Mouse (Mus musculus) hindbrain, embryonic 16.5 days (tissue): ENCODE measurements around the gene Slc4a1. TPM values are rescaled to one million over a fixed set of nuclear protein-coding genes. Genes with fewer than 3 reads are reported as not detected.
"Not testable (repeated sequence)": the region's sequence is repeated elsewhere in the genome, so short reads cannot be mapped to it uniquely, and the experiment has no call there.

Experiments
- ATAC-seq: fragments of 200-750 bp; cut with Nextera tagmentation; 2 replicates; pipeline ENCODE4 v1.8.0; 2017; ENCODE audit warnings: moderate TSS enrichment, moderate library complexity
- H3K27ac ChIP-seq: fragments of 300-500 bp; sonication (generic); 2 replicates; pipeline ENCODE4 v1.5.1; 2014; ENCODE audit warnings: low read depth, mild to moderate bottlenecking, control low read depth, low read length, moderate library complexity
- H3K27me3 ChIP-seq: fragments of 300-500 bp; sonication (generic); replicated peaks from 2 replicates; pipeline ENCODE4 v1.6.1; 2014; ENCODE audit warnings: low read length; ENCODE audit not compliant: control insufficient read depth, insufficient read depth
- H3K36me3 ChIP-seq: fragments of 300-500 bp; sonication (generic); 2 replicates; pipeline ENCODE4 v1.6.1; 2014; ENCODE audit warnings: mild to moderate bottlenecking, low read length, moderate library complexity, mixed read lengths; ENCODE audit not compliant: control insufficient read depth, insufficient read depth
- H3K4me1 ChIP-seq: fragments of 300-500 bp; sonication (generic); 2 replicates; pipeline ENCODE4 v1.6.1; 2014; ENCODE audit warnings: low read depth, low read length; ENCODE audit not compliant: control insufficient read depth, insufficient read depth
- H3K4me2 ChIP-seq: fragments of 300-500 bp; sonication (generic); 2 replicates; pipeline ENCODE4 v1.6.1; 2014; ENCODE audit warnings: mild to moderate bottlenecking, low read length, control low read depth, moderate library complexity
- H3K4me3 ChIP-seq: fragments of 300-500 bp; sonication (generic); 2 replicates; pipeline ENCODE4 v1.5.1; 2014; ENCODE audit warnings: mild to moderate bottlenecking, low read length, control low read depth, moderate library complexity
- H3K9ac ChIP-seq: fragments of 300-500 bp; sonication (generic); 2 replicates; pipeline ENCODE4 v1.6.1; 2014; ENCODE audit warnings: low read depth, mild to moderate bottlenecking, control low read depth, low read length, moderate library complexity
- H3K9me3 ChIP-seq: fragments of 300-500 bp; sonication (generic); 2 replicates; pipeline ENCODE4 v1.6.1; 2014; ENCODE audit warnings: mild to moderate bottlenecking, low read length, moderate library complexity; ENCODE audit not compliant: control insufficient read depth
- WGBS: fragments of 180-500 bp; shearing (Covaris S2); extraction: QIAGEN DNeasy Blood & Tissue Kit; methylation state at CpG from one replicate; pipeline ENCODE4 v1.1.7; 2014; 5-methylcytosine and 5-hydroxymethylcytosine counted together
- polyA plus RNA-seq: library from polyadenylated mRNA; unstranded; fragments of >200 nt; fragmentation: Nextera tagmentation; extraction: Ambion mirVana; gene quantifications from 2 replicates; pipeline ENCODE4 v1.2.1, GENCODE M21; 2015

The Slc4a1 gene
- polyA plus RNA-seq: 1.4 and 3.2 TPM in 2 replicates

GRCm38 (mm10) chr11:102366103-102366502 is at the start of gene Slc4a1:
TSS of gene Slc4a1 (minus strand) at chr11:102366203.
- H3K27me3 ChIP-seq, H3K9ac ChIP-seq, H3K4me3 ChIP-seq, H3K4me1 ChIP-seq, H3K27ac ChIP-seq, H3K4me2 ChIP-seq, H3K9me3 ChIP-seq, H3K36me3 ChIP-seq, ATAC-seq: not testable (repeated sequence)
- 88% methylated on average over 8 of the region's 8 CpGs for WGBS

GRCm38 (mm10) chr11:102415034-102415802 is 49.2 kb upstream of the Slc4a1 start:
- ATAC-seq: no peak
- no peaks in the 10 kb centered on the region for H3K27me3 ChIP-seq
- no peak overlapping the region for H3K27ac ChIP-seq
- no peaks in the 10 kb centered on the region for H3K36me3 ChIP-seq
- H3K9ac ChIP-seq: no peak overlapping the region
- 0 out of 2 replicates have a peak, but pooled peaks cover 2% of the 10 kb centered on the region for H3K9me3 ChIP-seq
- H3K4me3 ChIP-seq: no peak overlapping the region
- no peaks in the 10 kb centered on the region for H3K4me1 ChIP-seq
- WGBS: 72% methylated on average over 10 of the region's 10 CpGs
- H3K4me2 ChIP-seq: no peak overlapping the region

- H3K36me3 ChIP-seq: no peaks in the 10 kb centered on the region
- H3K9me3 ChIP-seq: no peaks in the 10 kb centered on the region
- no peaks in the 10 kb centered on the region for H3K27me3 ChIP-seq
- no peak overlapping the region for H3K4me3 ChIP-seq
- H3K4me1 ChIP-seq: 0 out of 2 replicates have a peak, but pooled peaks cover 2% of the 10 kb centered on the region
- H3K4me2 ChIP-seq: no peak overlapping the region
- WGBS: 67% methylated on average over 8 of the region's 8 CpGs
- H3K9ac ChIP-seq: no peak overlapping the region
- ATAC-seq: no peak
- H3K27ac ChIP-seq: no peak overlapping the region
Observed at GRCm38 (mm10) chr11:102413059-102413458, 47.1 kb upstream of the Slc4a1 start.

GRCm38 (mm10) chr11:102411704-102412103 is 45.7 kb upstream of the Slc4a1 start:
- WGBS: 6% methylated on average over 11 of the region's 11 CpGs

GRCm38 (mm10) chr11:102411061-102411460 is 45.1 kb upstream of the Slc4a1 start:
- H3K4me2 ChIP-seq: no peak overlapping the region
- H3K9me3 ChIP-seq: no peaks in the 10 kb centered on the region
- no peak overlapping the region for H3K27ac ChIP-seq
- H3K27me3 ChIP-seq: no peaks in the 10 kb centered on the region
- 80% methylated on average over 3 of the region's 3 CpGs for WGBS
- ATAC-seq: no peak
- H3K4me1 ChIP-seq: peaks cover 10% of the 10 kb centered on the region
- H3K4me3 ChIP-seq: no peak overlapping the region
- no peak overlapping the region for H3K9ac ChIP-seq
- H3K36me3 ChIP-seq: no peaks in the 10 kb centered on the region

More at GRCm38 (mm10) chr11:102411704-102412103, 45.7 kb upstream of the Slc4a1 start:
- no peak overlapping the region for H3K4me2 ChIP-seq
- no peak overlapping the region for H3K4me3 ChIP-seq
- no peak overlapping the region for H3K27ac ChIP-seq
- H3K27me3 ChIP-seq: no peaks in the 10 kb centered on the region
- no peak for ATAC-seq
- H3K36me3 ChIP-seq: no peaks in the 10 kb centered on the region
- peaks cover 3% of the 10 kb centered on the region for H3K4me1 ChIP-seq
- H3K9ac ChIP-seq: no peak overlapping the region
- H3K9me3 ChIP-seq: no peaks in the 10 kb centered on the region

- ATAC-seq, H3K4me2 ChIP-seq, H3K9me3 ChIP-seq, H3K9ac ChIP-seq, H3K4me3 ChIP-seq, H3K27ac ChIP-seq, H3K27me3 ChIP-seq, H3K36me3 ChIP-seq: not testable (repeated sequence)
- WGBS: 86% methylated on average over 3 of the region's 3 CpGs
- H3K4me1 ChIP-seq: peaks cover 16% of the 10 kb centered on the region
Observed at GRCm38 (mm10) chr11:102410345-102410744, 44.3 kb upstream of the Slc4a1 start.

- ATAC-seq: no peak
- H3K4me3 ChIP-seq: no peak overlapping the region
- H3K27ac ChIP-seq: no peak overlapping the region
- peaks cover 19% of the 10 kb centered on the region for H3K4me1 ChIP-seq
- no peak overlapping the region for H3K9ac ChIP-seq
- WGBS: 88% methylated on average over 3 of the region's 3 CpGs
- H3K36me3 ChIP-seq: no peaks in the 10 kb centered on the region
- H3K4me2 ChIP-seq: no peak overlapping the region
- no peaks in the 10 kb centered on the region for H3K27me3 ChIP-seq
- H3K9me3 ChIP-seq: no peaks in the 10 kb centered on the region
Observed at GRCm38 (mm10) chr11:102409795-102410330, 43.9 kb upstream of the Slc4a1 start.

GRCm38 (mm10) chr11:102408888-102409794 is 43.1 kb upstream of the Slc4a1 start:
- Histone ChIP-seq H3K9ac (no peak overlapping the region), H3K4me3 (peak overlapping the region; percentile 90), H3K27ac (peak overlapping the region; percentile 13; the same call in 1 of the 2 replicates), H3K36me3 (peaks cover 3% of the 10 kb centered on the region; the same call in 1 of the 2 replicates), H3K9me3 (no peaks in the 10 kb centered on the region), H3K4me1 (peaks cover 22% of the 10 kb centered on the region), H3K27me3 (no peaks in the 10 kb centered on the region), H3K4me2 (peak overlapping the region; percentile 77)
- WGBS: 44% methylated on average over 15 of the region's 15 CpGs
- no peak for ATAC-seq
